Mouse (Mus musculus) layer of hippocampus, adult 9-10 months (tissue): ENCODE measurements around the gene Slc4a1.

Experiments used
- DNase-seq: peaks from one replicate; pipeline ENCODE4 v3.0.0; 2022; ENCODE audit warnings: low spot score

The Slc4a1 gene

DNA sequence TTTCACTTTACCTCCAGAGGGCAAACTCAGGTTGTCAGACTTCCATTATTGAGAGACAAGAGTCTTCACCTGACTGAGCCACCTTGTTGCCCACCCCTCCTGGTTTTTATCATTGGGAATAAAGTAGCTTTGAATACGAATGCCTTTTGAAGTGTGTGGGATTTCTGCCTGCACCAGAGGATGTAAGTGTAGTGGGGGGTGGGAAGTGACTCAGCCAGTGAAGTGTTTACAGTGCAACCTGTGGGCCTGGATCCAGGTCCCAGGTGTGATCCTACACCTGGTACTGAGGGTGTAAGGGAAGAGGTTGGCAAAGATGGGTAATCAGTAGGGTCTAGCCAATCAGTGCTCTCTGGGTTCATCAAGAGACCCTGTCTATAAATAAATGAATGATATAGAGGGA, 42.5 kb downstream of the Slc4a1 start:
- no peak for DNase-seq

GRCm38 (mm10) chr11:102321931-102322330, 44.1 kb downstream of the Slc4a1 start:
- no peak for DNase-seq

DNA sequence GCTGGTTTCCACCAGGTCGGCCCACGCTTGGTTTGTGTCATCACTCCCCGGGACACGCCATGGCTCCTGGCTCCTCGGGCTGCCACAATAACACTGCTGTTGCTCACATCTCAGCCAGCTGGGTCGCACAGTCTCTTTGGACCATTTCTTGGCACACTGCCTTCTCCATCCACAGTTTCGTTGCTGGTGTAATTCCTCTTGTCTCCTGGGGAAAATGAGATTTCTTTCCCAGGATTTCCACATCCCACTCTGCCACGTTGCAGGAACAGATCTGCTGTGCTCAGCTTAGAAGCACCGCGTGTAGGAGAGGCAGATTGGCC, 45.4 kb downstream of the Slc4a1 start:
- no peak for DNase-seq

- DNase-seq = peak; percentile 74
These were observed 45.9 kb downstream of the Slc4a1 start for GRCm38 (mm10) chr11:102319941-102320685.

GRCm38 (mm10) chr11:102319410-102319792, 46.6 kb downstream of the Slc4a1 start, which contains the start of gene Ubtf:
Ubtf (minus strand) TSS chr11:102319742.
- DNase-seq = no peak

DNA sequence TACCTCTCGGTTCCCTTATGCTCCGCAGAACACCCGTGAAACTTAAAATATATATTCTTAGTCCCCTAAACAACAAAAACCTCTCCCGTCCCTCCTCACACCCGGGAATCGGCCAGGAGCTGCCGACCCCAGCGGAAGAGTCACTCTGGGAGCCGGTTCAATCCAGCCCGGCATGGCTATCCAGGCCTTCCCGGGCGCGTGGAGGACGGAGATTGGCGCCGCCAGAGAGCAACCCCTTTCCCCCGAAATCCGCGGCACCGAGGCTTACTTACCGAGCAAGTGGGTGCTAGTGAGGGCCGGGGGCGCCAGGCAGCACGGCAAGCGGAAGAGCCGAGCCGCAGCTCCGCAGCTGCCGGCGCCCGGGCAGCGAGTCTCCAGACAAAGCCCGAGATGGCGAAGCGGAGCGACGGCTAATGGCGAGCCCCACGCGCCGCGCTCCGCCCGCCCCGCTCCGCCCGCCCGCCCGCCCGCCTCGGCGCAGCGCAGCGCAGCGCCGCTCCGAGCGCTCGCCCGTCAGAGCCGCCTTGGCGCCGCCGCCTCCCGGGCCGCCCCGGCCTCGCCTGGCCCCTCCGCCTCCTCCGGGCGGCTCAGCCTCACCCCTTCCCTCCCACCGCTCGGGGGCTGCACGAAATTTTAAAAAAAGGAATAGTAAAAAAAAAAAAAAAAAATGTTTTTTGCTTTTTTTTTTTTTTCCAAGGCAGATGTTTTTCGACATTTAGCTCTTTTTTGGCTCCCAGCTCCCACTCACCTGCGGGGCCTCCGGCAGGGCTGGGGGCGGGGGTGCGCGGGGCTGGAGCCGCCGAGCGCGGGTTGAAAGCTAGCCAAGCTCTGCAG, 47.2 kb downstream of the Slc4a1 start:
- DNase-seq = no peak

DNA sequence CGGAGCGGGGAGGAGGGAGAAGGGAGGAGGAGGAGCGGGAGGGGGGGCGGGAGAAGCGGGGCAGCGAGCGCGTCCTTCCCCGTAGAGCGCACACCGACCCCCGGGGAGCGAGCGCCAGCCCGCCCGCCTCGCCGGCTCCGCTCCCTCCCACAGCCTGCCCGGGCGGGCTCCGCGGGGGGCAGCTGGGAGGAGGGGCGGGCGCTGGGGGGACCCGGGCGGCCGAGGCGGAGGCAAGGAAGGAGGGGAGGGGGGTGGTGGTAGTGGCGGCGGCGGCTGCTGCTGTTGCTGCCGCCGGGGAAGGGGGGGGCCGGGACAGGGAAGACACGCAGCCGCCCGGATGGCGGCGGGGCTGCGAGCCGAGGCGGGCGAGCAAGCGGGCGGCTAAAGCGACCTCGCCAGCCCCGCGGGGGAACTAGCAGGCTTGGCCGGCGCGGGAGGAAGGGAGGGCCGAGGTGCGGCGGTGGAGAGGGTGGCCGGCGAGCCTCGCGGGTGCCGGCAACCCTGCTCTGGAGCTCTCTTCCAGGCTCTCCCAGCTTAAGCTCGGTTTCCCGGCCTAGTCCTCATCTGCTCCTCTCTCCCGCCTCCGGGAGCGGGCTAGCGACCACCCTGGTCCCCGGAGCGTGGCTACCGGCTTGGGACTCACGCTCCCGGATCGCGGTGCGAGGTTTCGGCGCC, 48.0 kb downstream of the Slc4a1 start:
- no peak for DNase-seq

DNA sequence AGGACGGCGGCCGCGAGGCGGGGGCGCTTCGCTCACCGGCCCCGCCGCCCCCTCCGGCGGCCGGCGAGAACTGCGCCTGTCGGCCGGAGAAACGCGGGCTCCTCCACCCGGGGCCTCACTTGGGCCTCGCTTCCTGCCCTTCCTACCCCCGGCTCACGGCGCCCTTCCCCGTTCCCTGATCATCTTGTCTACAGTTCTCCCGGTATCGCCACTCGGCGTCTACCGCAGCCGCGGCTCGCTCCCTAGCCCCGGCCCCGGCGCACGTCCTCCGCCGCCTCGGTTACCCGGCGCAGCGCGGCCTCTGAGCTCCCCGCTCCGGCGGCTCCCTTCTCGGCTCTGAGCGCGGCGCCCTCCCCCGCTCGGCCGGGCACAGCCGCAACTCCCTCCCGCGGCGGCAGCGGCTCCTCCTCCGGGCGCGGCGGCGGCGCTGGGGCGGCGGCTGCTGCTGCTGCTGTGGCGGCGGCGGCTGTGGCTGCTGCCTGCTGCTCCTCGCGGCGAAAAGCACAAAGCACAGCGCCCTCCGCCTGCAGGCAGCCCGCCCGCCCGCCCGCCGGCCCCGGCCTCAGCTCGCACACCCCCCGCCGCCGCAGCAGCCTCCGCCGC, 48.6 kb downstream of the Slc4a1 start:
- DNase-seq = no peak

DNA sequence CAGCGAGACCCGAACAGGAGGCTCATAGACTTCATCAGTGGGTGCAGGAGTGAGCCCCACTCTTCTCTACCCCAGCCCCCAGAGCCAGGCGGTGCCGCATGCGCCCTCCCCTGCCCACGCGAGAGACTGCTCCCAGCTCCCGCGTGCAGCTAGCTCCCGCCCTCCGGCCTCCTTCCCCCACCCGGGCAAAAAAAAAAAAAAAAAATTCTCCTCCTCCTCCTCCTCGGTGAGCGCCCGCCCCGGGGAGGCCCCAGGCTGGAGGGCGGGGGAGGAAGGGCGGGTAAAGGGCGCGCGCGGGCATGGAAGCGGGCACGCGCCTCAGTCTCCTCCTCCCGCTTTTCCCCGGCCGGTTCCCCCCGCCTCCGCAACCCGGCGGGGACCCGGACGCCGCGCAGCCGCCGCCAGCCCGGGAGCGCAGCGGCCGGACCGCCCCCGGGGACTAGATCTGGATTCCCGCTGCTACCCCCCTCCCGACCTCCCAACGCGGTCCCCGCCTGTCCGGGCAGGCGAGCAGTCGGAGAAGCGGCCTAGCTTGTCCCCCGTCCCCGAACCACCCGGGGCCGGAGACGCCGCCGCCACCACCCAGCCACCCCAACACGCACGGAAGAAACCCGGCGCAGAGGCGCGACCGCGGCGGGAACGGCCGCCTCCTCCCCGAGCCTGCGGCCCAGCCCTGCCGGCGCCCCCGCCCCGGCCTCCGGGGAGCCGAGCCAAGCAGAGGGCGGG, 49.3 kb downstream of the Slc4a1 start:
- DNase-seq = no peak

- no peak for DNase-seq
These were observed 50.1 kb downstream of the Slc4a1 start for GRCm38 (mm10) chr11:102315690-102316571.

- no peak for DNase-seq
These were observed 51.7 kb downstream of the Slc4a1 start for GRCm38 (mm10) chr11:102314321-102314720.

DNA sequence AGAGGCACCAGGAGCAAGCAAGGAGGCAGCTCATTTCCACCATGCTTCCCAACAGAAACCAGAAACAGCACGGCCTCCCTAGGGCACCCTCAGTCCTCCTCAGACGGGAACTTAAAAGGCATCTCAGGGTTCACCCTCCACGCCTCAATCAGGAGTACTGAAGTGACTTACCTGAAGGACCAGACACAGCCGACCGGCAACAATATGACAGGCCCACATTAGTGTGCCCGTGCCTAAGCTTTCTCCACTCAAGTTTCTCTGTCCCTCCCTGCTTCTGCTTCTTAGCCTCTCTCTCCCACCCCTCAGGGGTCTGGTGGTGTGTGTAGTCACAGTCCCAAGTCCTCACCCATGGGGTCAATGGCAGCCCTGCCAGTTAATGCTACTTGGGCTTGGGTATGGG, 53.4 kb downstream of the Slc4a1 start:
- no peak for DNase-seq

DNA sequence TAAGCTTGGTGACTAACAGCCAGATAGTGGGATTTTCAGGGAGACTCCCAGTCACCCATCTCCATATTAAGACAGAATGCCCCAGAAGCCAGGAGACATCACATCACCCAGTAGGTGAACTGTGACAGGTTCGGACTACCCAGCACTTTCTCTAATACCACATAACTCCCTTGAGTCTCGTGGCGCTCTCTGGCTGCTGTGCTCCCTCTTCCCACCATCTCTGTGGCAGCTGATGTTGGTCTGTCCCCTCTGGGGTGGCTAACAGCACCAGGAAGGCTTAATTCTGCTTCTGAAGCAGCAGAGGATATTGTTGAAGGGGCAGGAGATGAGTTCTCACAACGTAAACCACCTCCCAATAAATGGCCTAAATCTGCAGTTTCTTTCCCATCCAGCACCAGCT, 54.0 kb downstream of the Slc4a1 start:
- no peak for DNase-seq

GRCm38 (mm10) chr11:102310768-102311695, 55.0 kb downstream of the Slc4a1 start:
- DNase-seq = no peak

DNA sequence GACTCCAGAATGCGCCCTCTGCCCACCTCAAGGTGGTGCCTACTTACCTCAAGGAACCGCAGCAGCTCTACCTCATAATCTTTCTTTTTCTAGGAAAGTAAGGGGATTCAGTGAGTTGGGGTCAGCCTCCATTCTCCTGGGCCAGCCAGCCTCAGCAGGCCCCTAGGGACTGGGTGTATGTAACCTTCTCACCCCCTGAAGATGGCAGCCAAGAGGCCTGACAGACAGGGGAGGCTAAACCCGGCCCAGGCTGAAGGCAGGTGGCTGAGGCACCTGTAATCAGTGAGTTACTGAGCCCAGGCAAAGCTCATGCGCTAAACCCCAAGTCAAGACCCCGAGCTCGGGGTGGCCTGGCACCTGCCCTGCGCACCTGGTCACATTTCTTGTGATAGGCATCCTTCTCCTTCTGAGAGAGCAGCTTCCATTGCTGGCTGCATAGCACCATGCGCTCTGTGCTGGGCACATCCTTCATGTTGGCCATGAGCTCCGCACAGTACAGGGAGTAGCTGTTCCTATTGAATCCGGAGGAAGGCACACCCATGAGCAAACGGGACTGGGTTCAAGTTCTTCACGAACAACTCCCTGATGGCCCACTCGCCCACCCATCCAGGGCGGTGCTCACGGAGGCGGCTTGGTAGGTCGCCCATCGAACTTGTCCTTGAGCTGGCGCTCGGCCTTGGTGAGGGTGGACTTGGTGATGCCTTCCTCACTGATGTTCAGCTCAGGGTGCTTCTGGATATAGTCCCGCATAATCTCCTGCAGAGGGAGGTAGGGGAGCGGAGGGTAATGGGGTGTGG, 56.0 kb downstream of the Slc4a1 start:
- no peak for DNase-seq

- peak; percentile 94 for DNase-seq
These were observed 57.0 kb downstream of the Slc4a1 start for GRCm38 (mm10) chr11:102308979-102309378.

GRCm38 (mm10) chr11:102308104-102308503, 57.9 kb downstream of the Slc4a1 start:
- no peak for DNase-seq

GRCm38 (mm10) chr11:102305359-102305758, 60.6 kb downstream of the Slc4a1 start:
- no peak for DNase-seq

GRCm38 (mm10) chr11:102304141-102304540, 61.9 kb downstream of the Slc4a1 start:
- DNase-seq = no peak
